Mouse (Mus musculus): ENCODE data around the gene Plekha1. TPM values are rescaled to one million over a fixed set of nuclear protein-coding genes. Genes with fewer than 3 reads are reported as not detected.

Gene Plekha1
- total and polyA plus RNA-seq, 3 experiments: 6.9 to 22.1 TPM; not detected in 1

- H3K36me3 ChIP-seq (ENCODE audit: control insufficient read depth in 1 of 2, insufficient read depth in 2 of 2, low read length in 2 of 2): no peaks in the 10 kb centered on the region
- H3K79me2 ChIP-seq (ENCODE audit: control insufficient read depth, insufficient read depth, low read length, poor library complexity): no peaks in the 10 kb centered on the region
- TF ChIP-seq MAX (IDR thresholded peaks at IDR 0.05; ENCODE audit: low read length) (no peak), JUND (IDR thresholded peaks at IDR 0.05; ENCODE audit: low read depth, low read length) (no peak), ZC3H11A (IDR thresholded peaks at IDR 0.05; ENCODE audit: low read depth, low read length) (no peak), POLR2A (IDR thresholded peaks at IDR 0.05; ENCODE audit: control insufficient read depth in 1 of 2, insufficient read depth in 1 of 2, low read depth in 1 of 2, low read length in 2 of 2, poor library complexity in 1 of 2) (no peak), MXI1 (IDR thresholded peaks at IDR 0.05; ENCODE audit: low read depth, low read length) (no peak), SMC3 (IDR thresholded peaks at IDR 0.05; ENCODE audit: low read depth, low read length) (no peak), MEF2A (IDR thresholded peaks at IDR 0.05; ENCODE audit: extremely low read depth, insufficient replicate concordance, low read depth, low read length, poor library complexity, severe bottlenecking) (no peak), RAD21 (IDR thresholded peaks at IDR 0.05; ENCODE audit: low read depth, low read length) (no peak), NELFE (IDR thresholded peaks at IDR 0.05; ENCODE audit: low read depth, low read length) (no peak)
- no peaks in the 10 kb centered on the region for H3K4me1 ChIP-seq (ENCODE audit: control insufficient read depth in 1 of 2, insufficient read depth in 2 of 2, low read length in 2 of 2)
- no peak overlapping the region for H3K27ac ChIP-seq (ENCODE audit: control insufficient read depth, low read depth, low read length)
- H3K9ac ChIP-seq (ENCODE audit: control insufficient read depth, low read depth, low read length, poor library complexity, severe bottlenecking): no peak overlapping the region
- H3K27me3 ChIP-seq (ENCODE audit: control insufficient read depth in 1 of 2, insufficient read depth in 2 of 2, low read length in 2 of 2): no peaks in the 10 kb centered on the region; a peak in 1 of 4 replicates
- no peaks in the 10 kb centered on the region for H3K9me3 ChIP-seq (replicated peaks; ENCODE audit: insufficient read depth, low read length)
- no peak overlapping the region for H3K4me3 ChIP-seq (ENCODE audit: control insufficient read depth in 1 of 2, insufficient read depth in 1 of 2, low read depth in 2 of 2, low read length in 2 of 2)
- no peak for DNase-seq (ENCODE audit: low read depth, low spot score)
Observed at GRCm38 (mm10) chr7:130837941-130838657, 27.5 kb upstream of the Plekha1 start.

- Histone ChIP-seq H3K4me1 (ENCODE audit: control insufficient read depth in 1 of 2, insufficient read depth in 2 of 2, low read length in 2 of 2) (no peaks in the 10 kb centered on the region), H3K27ac (ENCODE audit: control insufficient read depth, low read depth, low read length) (no peak overlapping the region), H3K9me3 (replicated peaks; ENCODE audit: insufficient read depth, low read length) (no peaks in the 10 kb centered on the region), H3K36me3 (ENCODE audit: control insufficient read depth in 1 of 2, insufficient read depth in 2 of 2, low read length in 2 of 2) (no peaks in the 10 kb centered on the region), H3K4me3 (ENCODE audit: control insufficient read depth in 1 of 2, insufficient read depth in 1 of 2, low read depth in 2 of 2, low read length in 2 of 2) (no peak overlapping the region), H3K27me3 (ENCODE audit: control insufficient read depth in 1 of 2, insufficient read depth in 2 of 2, low read length in 2 of 2) (no peaks in the 10 kb centered on the region; a peak in 1 of 4 replicates), H3K79me2 (ENCODE audit: control insufficient read depth, insufficient read depth, low read length, poor library complexity) (no peaks in the 10 kb centered on the region), H3K9ac (ENCODE audit: control insufficient read depth, low read depth, low read length, poor library complexity, severe bottlenecking) (no peak overlapping the region)
- TF ChIP-seq RCOR1 (IDR thresholded peaks at IDR 0.05; ENCODE audit: low read depth, low read length) (no peak), SIN3A (IDR thresholded peaks at IDR 0.05; ENCODE audit: low read length) (no peak), GATA1 (IDR thresholded peaks at IDR 0.05; ENCODE audit: low read depth, low read length) (no peak), GABPA (IDR thresholded peaks at IDR 0.05; ENCODE audit: low read depth, low read length) (no peak), MAZ (IDR thresholded peaks at IDR 0.05; ENCODE audit: low read depth, low read length) (no peak), RAD21 (IDR thresholded peaks at IDR 0.05; ENCODE audit: low read depth, low read length) (no peak), SMC3 (IDR thresholded peaks at IDR 0.05; ENCODE audit: low read depth, low read length) (no peak), TCF12 (IDR thresholded peaks at IDR 0.05; ENCODE audit: low read depth, low read length) (no peak), ZC3H11A (IDR thresholded peaks at IDR 0.05; ENCODE audit: low read depth, low read length) (no peak), MAFK (IDR thresholded peaks at IDR 0.05; ENCODE audit: borderline replicate concordance, low read depth, low read length) (no peak), USF1 (IDR thresholded peaks at IDR 0.05; ENCODE audit: low read depth, low read length) (no peak), ZNF384 (IDR thresholded peaks at IDR 0.05; ENCODE audit: low read depth, low read length) (no peak), POLR2A (IDR thresholded peaks at IDR 0.05; ENCODE audit: control insufficient read depth in 1 of 2, insufficient read depth in 1 of 2, low read depth in 1 of 2, low read length in 2 of 2, poor library complexity in 1 of 2) (no peak)
- DNase-seq (ENCODE audit: low read depth, low spot score): no peak
Observed at GRCm38 (mm10) chr7:130838658-130839025, 26.9 kb upstream of the Plekha1 start.

All from MEL (cell line).